Mouse (Mus musculus) heart, postnatal 0 days (tissue): ENCODE measurements around the gene Kncn.

Experiments
- CTCF ChIP-seq: IDR thresholded peaks from 2 replicates; pipeline ENCODE4 v1.5.1; 2016; ENCODE audit warnings: antibody characterized with exemption, control low read depth, low read depth
- EP300 ChIP-seq: IDR thresholded peaks from 2 replicates; pipeline ENCODE4 v1.6.1; 2016; ENCODE audit warnings: antibody characterized with exemption, low read depth

DNA sequence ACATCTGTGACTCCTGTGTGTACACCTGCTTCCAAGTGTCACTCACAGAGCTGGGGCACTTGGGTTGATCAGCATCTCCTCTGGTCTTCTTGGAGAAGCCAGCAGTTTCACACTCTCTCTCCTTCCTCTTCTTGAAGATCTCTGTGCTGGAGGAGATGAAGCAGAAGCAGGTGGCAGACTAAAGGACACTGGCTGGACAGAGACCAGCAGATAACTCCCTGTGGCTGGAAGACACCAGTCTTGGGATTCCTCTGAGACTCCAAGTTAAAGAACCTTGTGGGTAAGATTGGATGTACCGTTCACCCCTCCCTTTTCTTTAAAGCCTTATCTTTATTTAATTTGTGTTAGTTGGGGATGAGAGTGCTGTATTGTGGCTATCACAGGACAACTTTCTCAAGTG is 36.1 kb upstream of the Kncn start:
- TF ChIP-seq CTCF (no peak), EP300 (no peak)
